Mouse (Mus musculus) embryo, embryonic 9.5 days (tissue): ENCODE data around the gene Lmo3.

Source experiments
- DNase-seq: peaks from one replicate; pipeline ENCODE4 v3.0.0-alpha.2; 2017; ENCODE audit errors: extremely low spot score

Gene Lmo3

DNA sequence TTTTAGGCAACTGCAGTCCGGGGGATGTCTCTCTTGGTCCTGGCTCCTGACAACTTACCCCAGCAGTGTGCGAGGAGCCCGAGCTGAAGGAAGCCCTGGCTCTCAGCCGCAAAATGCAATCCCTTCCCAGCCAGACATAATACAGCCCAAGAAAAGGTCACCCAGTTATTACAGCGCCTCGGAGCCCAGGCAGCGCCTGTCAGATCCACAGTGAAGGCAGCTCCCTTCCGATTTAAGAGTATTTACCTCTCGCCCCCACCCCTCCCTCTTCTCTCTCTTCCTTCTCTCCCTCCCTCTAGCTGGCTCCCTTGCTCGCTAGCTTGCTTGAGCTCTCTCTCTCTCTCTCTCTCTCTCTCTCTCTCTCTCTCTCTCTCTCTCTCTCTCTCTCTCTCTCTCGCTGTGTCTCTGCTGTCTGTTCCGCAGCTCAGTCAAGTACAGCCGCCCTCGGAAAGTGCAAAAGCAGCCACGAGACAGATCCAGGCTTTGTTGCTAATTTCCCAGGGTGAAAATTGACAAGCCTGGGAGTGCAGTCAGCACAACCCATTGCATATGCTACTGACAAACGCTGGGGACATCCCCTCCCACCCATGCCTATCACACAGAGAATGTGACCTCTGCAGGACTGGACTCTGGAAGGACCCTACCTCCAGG lies 159.0 kb downstream of the Lmo3 start:
- DNase-seq: peak; percentile 52

DNA sequence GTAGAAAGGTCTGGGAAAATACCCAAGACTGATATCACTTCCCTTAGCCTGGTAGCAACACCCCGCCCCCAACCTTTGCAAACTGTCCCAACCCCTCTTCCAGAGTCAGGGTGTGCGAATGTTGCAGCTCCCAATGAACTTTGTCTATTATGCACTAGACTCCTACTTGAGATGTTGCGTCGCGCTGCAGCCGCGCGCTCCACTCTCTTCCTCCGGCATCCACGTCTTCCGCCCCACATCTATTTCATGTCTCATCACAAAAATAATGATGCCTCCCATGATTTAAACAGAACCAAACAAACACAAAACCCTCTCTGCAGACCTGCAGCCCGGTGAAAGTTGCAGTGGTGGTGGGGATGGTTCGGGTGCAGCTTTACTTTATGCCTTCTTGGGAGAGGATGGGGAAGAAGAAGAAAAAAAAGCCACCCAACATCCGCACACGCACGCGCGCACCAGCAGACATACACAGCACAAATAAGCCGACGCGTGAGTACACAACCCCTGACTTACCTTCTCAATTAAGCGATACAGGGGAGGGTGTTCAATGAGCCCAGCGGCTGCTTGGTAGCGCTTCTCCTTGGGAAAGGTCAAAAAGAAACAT lies 159.7 kb downstream of the Lmo3 start:
- peak; percentile 36 for DNase-seq

DNA sequence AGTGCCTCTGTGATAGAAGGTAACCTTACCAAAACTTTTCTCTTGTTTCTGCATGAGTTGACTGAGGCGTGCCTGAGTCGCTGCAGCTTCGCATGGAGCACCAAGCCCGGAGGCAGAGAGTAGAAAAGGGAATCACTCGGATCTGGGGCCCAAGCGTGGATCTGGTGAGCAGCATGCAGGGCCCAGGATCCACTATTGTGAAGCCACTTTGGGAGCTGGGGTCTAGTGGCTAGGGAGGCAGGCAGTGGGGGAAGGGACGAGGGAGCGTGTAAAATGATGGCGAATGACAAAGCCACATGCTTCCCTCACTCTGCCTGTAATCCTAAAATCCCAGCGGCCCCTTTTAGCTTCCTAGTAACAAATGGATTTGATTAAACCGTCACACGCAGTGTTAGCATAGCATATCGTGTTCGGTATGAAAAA lies 160.6 kb downstream of the Lmo3 start:
- DNase-seq: no peak

- DNase-seq: peak; percentile 45
These were observed 161.3 kb downstream of the Lmo3 start for GRCm38 (mm10) chr6:138420536-138420891.

DNA sequence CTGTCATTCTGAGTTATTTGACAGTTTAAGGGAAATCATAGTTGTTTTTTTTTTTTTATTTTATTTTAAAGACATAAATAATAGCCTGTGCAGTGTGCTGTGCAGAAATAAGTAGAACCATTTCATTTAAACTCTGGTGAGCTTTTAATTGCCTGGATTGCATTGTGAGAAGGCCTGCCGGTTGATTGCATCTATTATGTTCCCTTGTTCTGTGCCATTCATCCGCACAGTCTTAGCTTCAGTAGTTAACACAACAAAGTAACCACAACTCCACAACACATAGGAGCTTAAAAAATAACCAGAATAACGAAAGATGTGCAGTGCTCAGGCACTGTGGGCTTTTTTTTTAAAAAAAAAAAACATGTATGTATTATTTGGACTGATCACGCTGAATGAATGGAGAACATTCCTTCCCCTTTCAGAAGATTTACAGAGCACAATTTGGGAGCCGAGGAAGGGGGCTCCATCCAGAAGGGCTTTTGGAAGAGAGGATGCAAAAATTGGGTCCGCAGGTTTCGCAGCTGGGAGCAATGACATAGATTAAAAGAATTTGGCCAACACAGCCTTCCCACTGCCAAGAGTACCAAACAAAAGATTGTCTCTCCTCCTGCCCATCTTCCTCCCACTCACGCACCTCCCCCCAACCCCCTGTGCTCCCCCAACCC lies 161.8 kb downstream of the Lmo3 start:
- DNase-seq: no peak

DNA sequence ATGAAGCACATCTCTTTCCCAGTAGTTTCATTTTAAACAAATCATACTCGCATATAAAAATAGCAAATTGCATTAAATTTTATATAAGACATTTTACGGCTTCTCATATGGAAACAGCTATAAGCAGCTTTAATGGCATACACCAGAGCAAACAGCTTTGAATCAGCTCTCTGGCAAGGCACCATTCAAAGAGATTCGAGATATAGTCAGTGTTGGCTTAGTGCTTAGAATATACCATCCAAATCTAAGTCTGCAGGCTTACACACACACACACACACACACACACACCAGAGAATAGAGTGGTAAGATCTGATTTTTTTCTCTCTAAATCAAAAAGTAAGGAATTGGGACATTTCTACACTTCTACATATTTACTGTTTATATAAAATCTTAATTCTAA lies 169.7 kb downstream of the Lmo3 start:
- DNase-seq: no peak

DNA sequence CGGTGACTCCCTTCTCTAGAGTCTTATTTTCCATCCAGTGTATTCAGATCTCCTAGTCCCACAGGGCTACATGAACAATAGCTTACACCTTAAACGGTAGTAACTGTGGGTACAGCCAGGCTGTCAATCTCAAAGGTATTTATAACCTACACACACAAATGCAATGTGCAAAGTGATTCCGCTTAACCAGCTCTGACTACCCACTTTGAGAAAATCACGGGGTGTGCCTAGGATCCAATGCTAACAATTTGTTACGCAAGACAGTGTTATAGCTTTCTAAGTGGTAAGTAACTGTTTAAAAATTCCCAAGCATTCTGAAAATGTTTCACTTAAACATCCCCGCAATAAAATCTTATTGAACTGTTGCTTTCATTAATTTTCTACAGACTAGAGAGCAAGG lies 179.7 kb downstream of the Lmo3 start:
- DNase-seq: no peak

DNA sequence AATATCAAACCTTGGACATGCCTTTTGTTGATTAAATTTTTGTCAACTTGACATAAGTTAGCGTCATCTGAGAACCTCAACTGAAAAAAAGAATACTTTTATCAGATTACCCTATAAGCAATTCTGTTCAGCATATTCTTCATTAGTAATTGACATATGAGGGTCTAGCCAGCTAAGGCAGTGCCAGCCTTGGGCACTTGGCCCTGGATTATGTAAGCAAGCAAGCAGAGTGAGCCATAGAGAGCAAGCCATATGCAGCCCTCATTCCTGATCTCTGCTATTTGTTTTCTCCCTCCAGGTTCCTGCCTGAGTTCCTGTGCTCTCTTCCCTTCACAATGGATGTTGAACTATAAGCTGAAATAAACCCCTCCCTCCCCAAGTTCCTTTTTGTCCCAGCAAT lies 182.9 kb downstream of the Lmo3 start:
- no peak for DNase-seq

DNA sequence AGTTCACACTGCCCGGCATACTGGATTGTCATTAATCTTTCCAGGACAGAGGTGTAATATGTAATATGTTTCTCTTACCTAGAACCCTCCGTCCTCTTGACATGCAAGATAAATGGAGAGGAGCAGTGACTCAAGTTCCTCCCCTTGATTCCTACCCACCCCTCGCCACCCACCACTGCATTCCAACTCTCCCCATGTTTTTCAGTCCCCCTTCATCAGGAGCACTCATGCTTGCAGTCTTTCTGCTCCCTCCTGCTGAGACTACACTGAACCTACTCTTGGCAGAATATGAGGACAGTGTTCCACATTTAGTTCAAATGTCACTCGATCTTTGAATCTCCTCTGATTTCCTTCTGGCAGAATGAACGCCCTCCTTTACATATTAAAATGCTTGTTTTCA lies 190.7 kb downstream of the Lmo3 start:
- no peak for DNase-seq

DNA sequence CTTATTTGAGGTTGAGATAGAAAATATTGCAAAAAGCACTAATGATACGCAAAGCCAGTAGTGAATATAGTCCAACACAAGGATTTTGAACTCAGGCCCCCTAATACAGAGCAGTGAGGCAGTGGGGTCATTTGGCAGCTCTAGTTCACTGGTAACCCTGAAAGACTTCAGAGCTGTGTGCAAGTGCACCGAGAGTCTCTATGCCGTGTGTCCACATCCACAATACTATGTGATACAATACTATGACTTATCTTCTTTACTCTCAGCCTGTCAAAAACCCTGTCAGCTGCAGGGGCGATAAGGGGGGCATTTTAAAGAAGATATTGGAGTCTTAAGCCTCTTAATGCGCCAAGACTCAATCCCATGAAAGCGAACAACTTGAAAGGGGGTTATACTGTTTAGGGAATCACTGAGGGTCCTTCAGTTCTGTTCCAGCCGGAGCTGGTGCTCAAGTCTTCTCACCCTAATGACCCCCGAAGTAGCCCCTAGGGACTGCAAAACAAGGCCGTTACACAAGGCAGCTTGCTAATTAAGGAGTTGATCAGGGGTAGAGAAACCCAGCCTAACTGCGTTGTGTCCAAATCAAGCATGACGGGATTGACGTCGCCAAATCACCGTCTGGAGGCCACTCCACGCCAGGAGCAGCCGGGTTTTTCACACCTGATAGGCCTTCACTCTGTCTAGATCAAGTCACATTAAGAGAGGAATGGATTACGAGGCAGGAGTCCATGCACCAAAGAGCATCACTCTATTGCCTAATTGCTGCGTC lies 193.4 kb downstream of the Lmo3 start:
- no peak for DNase-seq

- no peak for DNase-seq
These were observed 198.6 kb downstream of the Lmo3 start for GRCm38 (mm10) chr6:138383208-138383607.

DNA sequence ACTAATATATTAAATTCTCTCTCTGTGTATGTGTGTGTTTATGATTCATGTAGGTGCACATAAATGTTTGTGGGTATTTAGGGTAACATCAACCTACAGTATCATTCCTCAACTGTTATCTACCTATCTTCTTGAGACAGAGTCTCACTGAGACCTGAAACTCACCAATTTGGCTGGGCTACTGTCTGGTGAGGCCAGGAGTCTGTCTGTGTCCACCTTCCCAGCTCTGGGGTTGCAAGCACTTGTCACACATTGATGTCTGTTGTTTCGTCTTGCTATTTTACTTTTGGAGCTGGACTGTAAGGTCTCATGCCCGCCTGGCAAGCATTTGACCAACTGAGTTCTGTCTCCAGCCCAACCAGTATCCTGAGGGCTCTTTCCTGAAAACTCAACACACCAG lies 210.6 kb downstream of the Lmo3 start:
- DNase-seq: no peak

- DNase-seq: no peak
These were observed 217.7 kb downstream of the Lmo3 start for GRCm38 (mm10) chr6:138364111-138364510.

DNA sequence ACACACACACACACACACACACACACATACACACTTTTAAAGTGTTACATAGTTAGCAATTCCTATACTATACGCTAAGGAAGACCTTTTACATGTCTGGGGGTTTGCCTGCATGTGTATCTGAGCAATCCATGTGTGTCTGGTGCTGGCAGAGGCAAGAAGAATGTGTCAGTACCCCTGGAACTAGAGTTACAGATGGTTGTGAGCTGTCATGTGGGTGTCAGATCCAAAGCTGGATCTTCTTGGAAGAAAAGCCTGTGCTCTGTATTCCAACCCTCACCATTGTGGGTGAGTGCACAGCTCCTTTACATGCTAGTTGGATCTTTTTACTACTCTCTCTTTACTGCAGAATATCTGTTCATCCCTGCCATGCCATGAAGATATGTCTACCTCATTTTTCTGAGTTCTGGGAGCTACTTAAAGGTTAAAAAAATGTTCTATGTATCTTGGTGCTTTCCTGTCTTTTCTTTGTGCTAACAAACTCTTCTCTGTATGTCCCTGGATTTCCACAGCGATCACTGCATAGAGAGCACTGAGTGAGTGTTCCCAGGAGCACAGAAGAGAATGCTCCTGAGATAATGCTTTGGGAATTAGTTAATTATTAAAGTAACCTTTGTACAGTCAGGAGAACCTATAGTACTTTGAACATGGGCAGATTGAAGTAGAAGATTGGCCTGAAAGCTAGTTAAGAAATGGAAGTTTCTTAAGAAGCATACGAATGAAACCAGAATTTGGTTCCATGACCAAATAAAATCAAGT lies 231.0 kb downstream of the Lmo3 start:
- DNase-seq: no peak

- no peak for DNase-seq
These were observed 235.2 kb downstream of the Lmo3 start for GRCm38 (mm10) chr6:138346558-138346957.

GRCm38 (mm10) chr6:138335858-138336257 lies 245.9 kb downstream of the Lmo3 start:
- DNase-seq: no peak

DNA sequence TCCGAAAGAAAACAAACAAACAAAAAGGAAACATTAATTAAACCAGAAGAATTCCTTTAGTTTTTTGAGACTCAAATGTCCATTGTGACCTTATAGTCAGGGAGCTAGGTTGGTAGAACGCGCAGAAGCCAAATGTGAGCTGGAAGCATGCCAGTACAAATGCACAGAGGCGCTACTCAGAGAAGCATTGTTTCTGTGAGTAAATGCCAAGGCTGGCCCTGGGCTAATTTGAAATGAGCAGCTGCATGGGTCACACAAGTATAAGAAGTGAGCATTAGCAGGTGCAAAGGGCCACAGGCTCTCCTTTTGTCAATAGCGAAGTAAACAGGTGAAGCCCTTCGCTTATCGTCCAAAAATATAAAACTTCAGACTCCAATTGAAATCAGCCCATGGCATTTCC lies 247.8 kb downstream of the Lmo3 start:
- DNase-seq: no peak

DNA sequence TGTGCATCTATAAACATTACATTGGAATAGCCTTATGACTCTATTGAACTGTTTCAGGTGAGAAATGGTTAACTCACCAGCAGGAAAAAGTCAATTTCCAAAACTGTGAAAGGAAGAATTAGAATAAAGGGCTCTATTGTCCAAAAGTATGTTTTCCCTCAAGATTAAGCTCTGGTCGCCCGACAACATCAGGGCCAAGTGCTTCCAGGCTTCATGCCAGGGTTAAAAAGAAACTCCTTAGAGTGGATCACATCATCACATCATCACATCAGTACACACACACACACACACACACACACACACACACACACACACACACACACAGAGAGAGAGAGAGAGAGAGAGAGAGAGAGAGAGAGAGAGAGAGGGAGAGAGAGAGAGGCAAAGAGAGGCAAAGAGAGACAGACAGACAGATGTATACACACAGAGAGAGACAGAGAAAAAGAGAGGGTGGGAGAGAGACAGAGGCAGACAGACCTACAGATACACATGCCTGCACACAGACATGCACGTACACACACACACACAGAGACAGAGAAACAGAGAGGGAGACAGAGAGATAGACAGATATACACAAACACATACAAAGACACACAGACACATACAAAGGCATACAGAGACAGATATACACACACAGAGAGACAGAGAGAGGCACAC lies 255.9 kb downstream of the Lmo3 start:
- no peak for DNase-seq

- no peak for DNase-seq
These were observed 256.6 kb downstream of the Lmo3 start for GRCm38 (mm10) chr6:138325145-138325544.

DNA sequence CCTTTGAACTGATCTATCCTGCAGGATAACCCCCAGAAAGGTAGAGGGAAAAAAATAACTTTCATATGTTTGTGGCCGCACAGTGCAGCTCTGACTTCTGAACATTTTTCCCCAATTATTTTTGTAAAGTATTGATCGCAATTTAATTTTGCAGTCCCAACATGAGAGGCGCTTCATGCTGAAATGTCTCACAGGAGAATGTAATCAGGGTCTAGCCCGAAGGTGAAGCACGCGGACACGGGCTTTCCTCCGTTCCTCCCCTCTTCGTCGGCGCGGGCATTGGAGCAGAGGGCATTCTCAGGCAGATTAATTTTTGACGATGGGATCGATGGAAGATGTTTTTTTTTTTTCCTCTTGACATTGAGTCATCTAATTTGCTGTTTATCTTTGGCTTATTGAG lies 258.4 kb downstream of the Lmo3 start:
- no peak for DNase-seq

GRCm38 (mm10) chr6:138320190-138320737 lies 261.5 kb downstream of the Lmo3 start:
- no peak for DNase-seq
